Mouse (Mus musculus) brown adipose tissue, adult 24 weeks (tissue): ENCODE results near the gene Lefty2. TPM values are rescaled to one million over a fixed set of nuclear protein-coding genes. Genes with fewer than 3 reads are reported as not detected.

Experiments
- H3K27ac ChIP-seq: fragments of 200-500 bp; replicated peaks from 2 replicates; pipeline ENCODE4 v1.5.1; 2012; ENCODE audit warnings: low read depth, mild to moderate bottlenecking, low read length
- H3K4me1 ChIP-seq: fragments of 200-500 bp; 2 replicates; pipeline ENCODE4 v1.6.1; 2012; ENCODE audit warnings: low read length, mixed read lengths; ENCODE audit not compliant: control insufficient read depth, insufficient read depth, insufficient read length
- H3K4me3 ChIP-seq: fragments of 200-500 bp; 2 replicates; pipeline ENCODE4 v1.5.1; 2012; ENCODE audit warnings: low read depth, mild to moderate bottlenecking, low read length, moderate library complexity; ENCODE audit not compliant: insufficient read depth
- polyA plus RNA-seq: library from polyadenylated mRNA; stranded (reverse); fragments of >200 nt; gene quantifications from 2 replicates; pipeline ENCODE4 v1.2.4, GENCODE M21; 2012; ENCODE audit not compliant: missing spikeins, insufficient read depth, insufficient read length

Gene Lefty2
- not detected in 2 replicates for polyA plus RNA-seq

DNA sequence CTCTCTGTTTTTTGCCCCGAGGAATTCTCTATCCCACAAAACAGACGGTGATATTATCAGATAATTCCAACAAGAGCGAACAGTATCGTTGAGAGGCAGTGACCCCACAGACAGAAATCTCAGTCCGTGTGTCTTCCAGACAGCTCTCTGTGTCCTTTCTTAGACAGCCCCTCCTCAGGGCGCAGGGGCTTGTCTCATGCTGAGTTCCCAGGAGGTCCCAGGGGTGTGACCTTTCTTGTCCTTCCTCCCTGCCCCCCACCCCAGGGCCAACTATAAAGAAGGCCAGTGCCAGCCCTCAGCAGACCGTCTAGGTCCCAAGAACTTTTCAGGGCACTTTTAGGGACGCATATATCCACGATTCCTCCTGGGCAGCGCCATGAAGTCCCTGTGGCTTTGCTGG is at the start of gene Lefty2:
Gene Lefty2 (plus strand): TSS at position 301 of the 400 bp plus-strand sequence.
- Histone ChIP-seq H3K4me3 (no peak within 1 kb of the TSS), H3K27ac (no peak within 1 kb of the TSS), H3K4me1 (no peaks in the 10 kb centered on the region)

DNA sequence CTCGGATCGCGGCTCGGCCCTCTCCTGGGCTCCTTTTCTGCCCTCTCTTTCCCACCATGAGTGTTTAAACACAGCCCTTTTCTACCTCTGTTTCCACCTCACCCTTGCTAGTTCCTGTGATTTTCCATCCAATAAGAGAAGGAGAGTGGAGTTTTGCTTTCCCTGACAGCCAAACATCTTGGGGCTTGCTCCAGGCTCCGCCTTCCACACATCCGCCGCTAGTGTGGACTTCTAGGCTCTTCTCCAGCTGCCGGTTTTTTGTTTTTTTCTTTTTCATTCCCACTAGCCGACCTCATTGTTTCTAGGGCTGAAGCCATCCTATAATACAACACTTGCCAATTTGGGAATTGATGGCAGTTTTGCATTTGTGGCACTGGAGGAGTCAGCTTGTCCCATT is 44.8 kb upstream of the Lefty2 start:
- peaks cover 12% of the 10 kb centered on the region for H3K4me1 ChIP-seq
- H3K4me3 ChIP-seq = peak overlapping the region; percentile 47
- peak overlapping the region; percentile 99 for H3K27ac ChIP-seq

DNA sequence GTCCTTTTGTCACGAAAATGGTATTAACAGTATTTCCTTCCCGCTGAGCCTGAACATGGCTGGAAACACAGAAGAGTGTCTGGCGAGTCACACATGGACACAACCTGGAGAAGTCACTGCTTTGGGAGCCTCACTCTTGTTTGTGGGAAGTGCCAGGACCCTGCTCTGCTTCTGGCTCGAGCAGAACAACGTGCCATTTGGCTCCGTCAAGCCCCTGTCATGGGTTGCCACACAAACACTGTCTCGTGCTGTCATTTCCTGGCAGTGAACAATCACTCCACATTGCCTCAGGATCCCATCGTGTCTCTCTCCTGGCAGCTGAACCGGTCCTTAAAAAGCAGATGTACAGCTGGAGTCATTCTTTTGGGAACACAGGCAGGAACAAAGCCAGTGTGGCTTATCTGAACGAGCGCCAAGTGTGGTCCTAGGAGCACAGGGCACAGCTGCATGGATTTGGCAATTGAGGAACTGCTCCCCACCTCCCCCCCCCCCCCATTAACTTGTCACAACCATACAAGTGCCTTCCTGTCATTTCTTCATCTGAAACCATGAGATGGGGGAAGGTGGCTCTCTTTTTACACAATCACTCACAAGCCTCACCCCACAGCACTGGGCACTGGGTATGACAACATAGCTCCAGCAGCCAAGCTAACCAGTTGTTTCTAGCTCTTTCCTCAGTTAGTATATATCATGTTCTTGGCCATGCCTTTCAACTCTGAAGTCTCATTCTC is 44.2 kb upstream of the Lefty2 start:
- Histone ChIP-seq H3K4me3 (peak overlapping the region; percentile 47), H3K27ac (peak overlapping the region; percentile 99), H3K4me1 (peaks cover 12% of the 10 kb centered on the region)

- peaks cover 12% of the 10 kb centered on the region for H3K4me1 ChIP-seq
- H3K4me3 ChIP-seq = peak overlapping the region; percentile 47
- peak overlapping the region; percentile 87 for H3K27ac ChIP-seq
Observed at GRCm38 (mm10) chr1:180849701-180850301, 43.1 kb upstream of the Lefty2 start.

GRCm38 (mm10) chr1:180850316-180851270 is 42.3 kb upstream of the Lefty2 start, which contains the start of gene Sde2:
TSS of gene Sde2 (plus strand) at chr1:180851127.
- H3K27ac ChIP-seq = peak within 1 kb of the TSS; percentile 87
- peak within 1 kb of the TSS; percentile 77 for H3K4me3 ChIP-seq
- peaks cover 12% of the 10 kb centered on the region for H3K4me1 ChIP-seq

- no peak overlapping the region for H3K4me3 ChIP-seq
- no peaks in the 10 kb centered on the region for H3K4me1 ChIP-seq
- H3K27ac ChIP-seq = no peak overlapping the region
Observed at GRCm38 (mm10) chr1:180858763-180859162, 34.1 kb upstream of the Lefty2 start.

GRCm38 (mm10) chr1:180860030-180860429 is 32.9 kb upstream of the Lefty2 start:
- no peak overlapping the region for H3K4me3 ChIP-seq
- H3K4me1 ChIP-seq = no peaks in the 10 kb centered on the region
- H3K27ac ChIP-seq = no peak overlapping the region

DNA sequence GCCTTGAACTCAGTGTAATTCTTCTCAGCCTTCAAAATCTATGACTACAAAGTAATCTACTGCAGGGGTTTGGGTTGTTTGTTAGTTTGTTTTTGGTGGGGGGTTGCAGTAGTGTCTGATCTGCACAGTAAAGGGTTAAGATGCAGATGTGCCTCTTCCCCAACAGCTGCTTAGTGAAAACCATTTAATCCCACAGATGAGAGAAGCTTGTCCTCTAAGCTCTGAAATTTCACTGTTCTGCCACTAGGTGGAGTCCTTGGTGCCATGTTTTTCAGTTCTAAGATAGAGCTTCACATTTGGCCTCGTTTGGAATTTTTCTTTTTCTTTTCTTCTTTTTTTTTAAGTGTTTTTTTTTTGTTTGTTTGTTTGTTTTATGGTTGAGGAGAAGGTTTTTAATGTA is 29.3 kb upstream of the Lefty2 start:
- Histone ChIP-seq H3K27ac (no peak overlapping the region), H3K4me1 (no peaks in the 10 kb centered on the region), H3K4me3 (no peak overlapping the region)

DNA sequence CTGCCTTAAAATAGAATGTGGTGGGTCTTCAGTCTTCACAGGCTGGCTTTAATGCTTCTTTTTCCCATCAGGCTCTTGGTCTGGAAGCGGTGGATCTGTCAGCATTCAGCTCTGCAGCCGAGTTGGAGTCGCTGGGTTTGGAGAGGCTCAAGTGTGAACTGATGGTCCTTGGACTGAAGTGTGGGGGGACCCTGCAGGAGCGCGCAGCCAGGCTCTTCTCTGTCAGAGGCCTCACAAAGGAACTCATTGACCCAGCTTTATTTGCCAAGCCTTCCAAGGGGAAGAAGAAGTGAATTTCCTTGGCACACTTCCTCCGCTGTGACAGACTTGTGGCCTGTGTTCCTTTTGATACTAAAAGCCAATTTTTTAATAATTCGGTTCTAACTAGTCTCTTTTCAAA is 26.9 kb upstream of the Lefty2 start:
- H3K4me1 ChIP-seq = no peaks in the 10 kb centered on the region
- H3K4me3 ChIP-seq = no peak overlapping the region
- H3K27ac ChIP-seq = no peak overlapping the region

DNA sequence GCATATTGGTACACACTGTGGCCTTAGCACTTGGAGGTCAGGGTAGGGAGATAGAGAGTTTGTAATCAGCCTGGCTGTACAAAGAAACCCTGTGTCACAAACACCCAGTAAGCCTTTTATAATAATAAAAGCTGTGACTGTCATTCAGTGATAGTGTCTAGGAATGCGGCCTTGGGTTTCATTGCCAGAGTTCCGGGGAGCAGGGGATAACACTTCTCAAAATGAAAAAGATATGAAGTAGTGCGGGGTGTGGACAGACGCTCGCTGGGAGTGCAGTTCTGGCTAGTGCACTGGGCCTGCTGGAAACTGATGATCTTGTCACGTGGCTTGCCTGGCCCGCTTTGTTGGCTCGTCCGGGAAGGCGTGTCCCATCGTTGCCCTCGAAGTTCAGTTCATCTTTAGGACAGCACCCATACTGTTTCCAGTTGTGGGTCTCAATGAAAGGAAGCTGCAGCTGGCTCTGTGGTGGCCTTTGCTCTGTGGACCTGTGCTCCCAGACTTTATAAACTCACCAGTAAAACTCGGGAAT is 22.7 kb upstream of the Lefty2 start:
- Histone ChIP-seq H3K4me3 (no peak overlapping the region), H3K4me1 (no peaks in the 10 kb centered on the region), H3K27ac (no peak overlapping the region)

DNA sequence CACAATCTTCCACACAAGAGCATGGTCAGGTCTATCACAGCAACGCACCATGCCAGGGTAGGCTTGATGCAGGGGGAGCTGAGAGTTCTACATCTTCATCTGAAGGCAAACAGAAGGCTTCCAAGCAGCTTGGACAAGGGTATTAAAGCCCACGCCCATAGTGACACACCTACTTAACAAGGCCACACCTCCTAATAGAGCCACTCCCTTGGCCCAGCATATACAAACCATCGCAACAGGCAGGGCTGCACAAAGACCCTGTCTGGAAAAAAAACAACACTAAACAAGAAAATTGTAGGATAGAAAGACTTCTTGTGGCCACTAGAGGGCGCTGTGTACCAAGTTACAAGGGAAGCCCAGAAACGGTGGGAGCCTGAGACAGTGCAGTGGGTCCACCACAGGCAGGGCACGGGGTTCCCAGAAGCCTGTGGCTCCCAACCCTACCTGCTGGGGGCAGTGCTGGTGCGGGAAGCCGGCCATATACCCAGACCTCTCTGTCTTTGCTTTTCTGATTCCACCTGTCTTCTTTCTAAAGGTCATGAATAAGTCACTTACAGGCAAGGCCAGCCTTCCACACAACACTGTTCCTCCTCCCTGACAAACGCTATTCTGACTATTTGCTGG is 18.9 kb upstream of the Lefty2 start:
- Histone ChIP-seq H3K4me3 (no peak overlapping the region), H3K27ac (no peak overlapping the region)

DNA sequence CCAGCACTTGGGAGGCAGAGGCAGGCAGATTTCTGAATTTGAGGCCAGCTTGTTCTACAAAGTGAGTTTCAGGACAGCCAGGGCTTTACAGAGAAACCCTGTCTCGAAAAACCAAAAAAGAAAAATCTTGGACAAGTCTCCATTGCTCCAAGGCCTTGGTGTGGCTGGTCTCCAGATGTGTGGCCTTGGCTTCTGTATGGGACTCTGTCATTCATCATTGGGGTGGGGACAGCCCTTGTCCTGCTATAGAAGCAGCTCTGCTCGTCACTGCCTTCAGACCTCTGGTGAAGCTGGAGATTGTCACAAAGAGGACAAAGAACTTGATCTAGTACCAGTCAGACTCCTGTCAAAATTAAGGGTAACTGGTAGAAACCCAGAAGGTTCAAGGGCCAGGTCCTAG is 18.3 kb upstream of the Lefty2 start:
- H3K27ac ChIP-seq = no peak overlapping the region
- no peak overlapping the region for H3K4me3 ChIP-seq
- no peaks in the 10 kb centered on the region for H3K4me1 ChIP-seq

More for the DNA sequence above, 18.9 kb upstream of the Lefty2 start:
- H3K4me1 ChIP-seq = no peaks in the 10 kb centered on the region

DNA sequence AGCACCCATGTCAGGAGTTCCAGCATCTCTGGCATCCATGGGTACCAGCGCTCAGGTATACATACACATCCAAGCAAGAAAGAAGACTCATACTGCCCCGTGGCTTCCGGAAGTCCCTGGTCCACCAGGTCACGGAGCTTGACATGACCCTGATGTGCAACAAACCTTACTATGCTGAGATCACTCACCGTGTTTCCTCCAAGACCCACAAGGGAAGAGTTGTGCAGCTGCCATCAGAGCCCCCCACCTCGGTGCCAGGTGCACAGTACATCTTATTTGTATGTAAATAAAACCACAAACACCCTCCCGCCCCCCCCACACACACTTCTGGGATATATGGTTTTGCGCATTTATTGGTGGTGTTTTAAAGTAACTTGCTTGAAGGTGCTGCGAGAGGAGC is 17.8 kb upstream of the Lefty2 start:
- Histone ChIP-seq H3K27ac (no peak overlapping the region), H3K4me3 (no peak overlapping the region), H3K4me1 (no peaks in the 10 kb centered on the region)

- H3K27ac ChIP-seq = no peak overlapping the region
- no peaks in the 10 kb centered on the region for H3K4me1 ChIP-seq
- H3K4me3 ChIP-seq = no peak overlapping the region
Observed at GRCm38 (mm10) chr1:180877466-180877865, 15.4 kb upstream of the Lefty2 start.
